Mouse (Mus musculus) cerebellum, postnatal 25 days (tissue): ENCODE data around the gene H2-Q2.
"Not testable (repeated sequence)": the region's sequence is repeated elsewhere in the genome, so short reads cannot be mapped to it uniquely, and the experiment has no call there.

ENCODE experiments used
- DNase-seq, 2 experiments: peaks; one replicate each; pipeline ENCODE4 v3.0.0; 2021; ENCODE audit warnings: mixed read lengths in 2 of 2

The H2-Q2 gene

GRCm38 (mm10) chr17:35379729-35380451 lies 37.8 kb downstream of the H2-Q2 start:
- peak in 1 of 2 experiments; percentile 18 for DNase-seq

GRCm38 (mm10) chr17:35389796-35390195 lies 47.8 kb downstream of the H2-Q2 start:
- DNase-seq = peak in 1 of 2 experiments; percentile 13

GRCm38 (mm10) chr17:35392671-35393070 lies 50.6 kb downstream of the H2-Q2 start:
- DNase-seq = not testable (repeated sequence)

- DNase-seq = not testable (repeated sequence)
Measured at GRCm38 (mm10) chr17:35393864-35394800, 52.1 kb downstream of the H2-Q2 start.
